Comparison of ENCODE assay signal across 10 mouse cellular contexts in the genomic region with DNA sequence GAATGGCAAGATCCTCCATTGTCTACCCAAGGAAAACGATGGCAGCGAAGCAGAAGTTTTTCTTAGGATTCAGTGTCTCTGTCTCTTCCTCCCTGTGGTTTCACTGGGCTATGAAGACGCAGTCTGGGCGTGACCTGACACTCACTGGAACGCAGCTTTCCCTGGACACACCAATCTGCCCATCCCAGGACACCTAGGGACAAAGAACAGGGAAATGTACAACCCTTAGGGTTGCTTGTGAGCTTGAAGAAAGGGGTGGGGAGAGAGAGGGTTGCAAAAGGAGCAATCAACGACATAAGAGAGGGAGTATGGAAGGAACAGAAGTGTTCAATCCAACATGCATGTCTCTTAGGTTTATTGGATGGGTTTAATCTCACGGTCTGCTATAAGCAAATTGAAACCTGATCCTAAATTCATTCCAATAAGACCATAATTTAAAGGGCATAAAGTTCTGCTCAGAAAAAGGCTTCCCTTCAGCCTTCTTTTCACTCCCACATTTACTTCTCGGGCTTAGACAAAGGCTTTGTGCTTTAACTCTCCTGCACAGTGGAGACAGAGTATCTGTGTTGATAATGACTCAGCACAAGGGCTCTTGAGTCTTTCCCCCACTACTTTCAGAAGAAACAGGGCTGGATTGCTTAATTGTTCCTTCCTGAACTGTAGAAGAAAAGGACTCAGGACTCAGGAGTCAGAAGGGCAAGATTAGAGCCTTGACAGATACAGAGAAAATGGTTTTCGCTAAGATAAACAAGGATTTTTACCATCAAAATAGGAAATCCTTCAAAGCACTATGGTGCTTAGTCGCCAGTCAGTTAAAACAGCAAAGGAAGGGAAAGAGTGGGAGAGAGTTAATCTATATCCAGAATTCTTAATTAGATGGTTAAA.
A peak's percentile ranks its signal among the peaks of the same experiment; 100 is the strongest.
DNase-seq lines count a peak whose midpoint lies in the region; ATAC-seq and TF ChIP-seq lines count a peak whose summit lies in the region.
"Had no signal": no experiment of that assay in that cellular context is flagged by ENCODE, and none has a peak within 500 bp of the region (broad histone marks: within the 10 kb centered on the region; RNA-seq: fewer than 3 reads in every experiment).

No protein-coding gene starts in this region.

- no peak for DNase-seq in heart, adult 11 months
- no peak for DNase-seq in G1E (ENCODE audit: low spot score)
- peak; percentile 78 for DNase-seq in lung, postnatal 36 days
- DNase-seq in cerebellum, adult 9-10 months = no peak
- DNase-seq: spleen, adult 18-20 months had no signal

- H3K27me3 ChIP-seq in heart, embryonic 12.5 days (replicated peaks) = no peaks in the 10 kb centered on the region
- H3K27me3 ChIP-seq in G1E (ENCODE audit: insufficient read depth, low read length) = no peaks in the 10 kb centered on the region
- H3K27me3 ChIP-seq in heart, embryonic 14.5 days (ENCODE audit: control insufficient read depth, insufficient read depth, low read length) = no peaks in the 10 kb centered on the region
- no peaks in the 10 kb centered on the region for H3K27me3 ChIP-seq in hindbrain, embryonic 16.5 days (replicated peaks; ENCODE audit: control insufficient read depth, insufficient read depth, low read length)
- H3K27me3 ChIP-seq: limb, embryonic 13.5 days had no signal

- H3K4me2 ChIP-seq in heart, embryonic 12.5 days = no peak overlapping the region
- no peak overlapping the region for H3K4me2 ChIP-seq in heart, embryonic 14.5 days (ENCODE audit: low read length)
- no peak overlapping the region for H3K4me2 ChIP-seq in hindbrain, embryonic 16.5 days (ENCODE audit: low read length)
- H3K4me2 ChIP-seq: limb, embryonic 13.5 days had no signal

- H3K9me3 ChIP-seq in heart, embryonic 12.5 days (replicated peaks) = peaks cover 4% of the 10 kb centered on the region; the same call in 1 of the 2 replicates
- H3K9me3 ChIP-seq in G1E (replicated peaks) = no peaks in the 10 kb centered on the region
- no peaks in the 10 kb centered on the region for H3K9me3 ChIP-seq in heart, embryonic 14.5 days (ENCODE audit: control insufficient read depth, low read length)
- H3K9me3 ChIP-seq in hindbrain, embryonic 16.5 days (ENCODE audit: control insufficient read depth, low read length) = no peaks in the 10 kb centered on the region
- H3K9me3 ChIP-seq: limb, embryonic 13.5 days had no signal

- peak; percentile 88 for ATAC-seq in heart, embryonic 12.5 days (ENCODE audit: insufficient number of reproducible peaks, low FRiP score)
- peak; percentile 79 for ATAC-seq in G1E (ENCODE audit: extremely low read depth, insufficient number of reproducible peaks, low FRiP score, poor library complexity, severe bottlenecking)
- 0 out of 2 replicates have a peak, but pooled peaks have one; percentile 43 for ATAC-seq in heart, embryonic 14.5 days (ENCODE audit: insufficient number of reproducible peaks, insufficient read depth, low FRiP score, low read depth)
- no peak for ATAC-seq in activated CD4-positive, CD25-positive, alpha-beta regulatory T cell, adult 4 months
- no peak for ATAC-seq in hindbrain, embryonic 16.5 days

- TF ChIP-seq CTCF in G1E (IDR thresholded peaks at IDR 0.05; ENCODE audit: low read depth, low read length) = no peak

- no peaks in the 10 kb centered on the region for H3K36me3 ChIP-seq in heart, embryonic 12.5 days
- H3K36me3 ChIP-seq in G1E (replicated peaks) = no peaks in the 10 kb centered on the region
- no peaks in the 10 kb centered on the region for H3K36me3 ChIP-seq in heart, embryonic 14.5 days (ENCODE audit: control insufficient read depth, insufficient read depth, low read length)
- no peaks in the 10 kb centered on the region for H3K36me3 ChIP-seq in hindbrain, embryonic 16.5 days (ENCODE audit: control insufficient read depth, insufficient read depth, low read length)
- H3K36me3 ChIP-seq: limb, embryonic 13.5 days had no signal

- H3K4me1 ChIP-seq in heart, embryonic 12.5 days (replicated peaks) = peaks cover 15% of the 10 kb centered on the region
- peaks cover 34% of the 10 kb centered on the region for H3K4me1 ChIP-seq in G1E (ENCODE audit: insufficient read depth, low read depth, low read length)
- H3K4me1 ChIP-seq in heart, embryonic 14.5 days (ENCODE audit: control insufficient read depth in 2 of 2, insufficient read depth in 2 of 2, low read length in 2 of 2) = peaks cover 3 to 12% of the 10 kb centered on the region in 2 experiments; a peak in 2 of 4 replicates
- H3K4me1 ChIP-seq in hindbrain, embryonic 16.5 days (ENCODE audit: control insufficient read depth, insufficient read depth, low read depth, low read length) = no peaks in the 10 kb centered on the region
- H3K4me1 ChIP-seq: limb, embryonic 13.5 days had no signal

- WGBS in heart, embryonic 12.5 days = 47% methylated on average over 10 of the region's 10 CpGs
- WGBS in heart, embryonic 14.5 days = 50% methylated on average over 10 of the region's 10 CpGs
- WGBS in hindbrain, embryonic 16.5 days = 54% methylated on average over 10 of the region's 10 CpGs

- H3K27ac ChIP-seq in heart, embryonic 12.5 days (ENCODE audit: poor library complexity, severe bottlenecking) = peak overlapping the region; percentile 50; the same call in 1 of the 2 replicates
- H3K27ac ChIP-seq in heart, embryonic 14.5 days (replicated peaks in 1 of 2; ENCODE audit: control insufficient read depth in 1 of 2, insufficient read depth in 1 of 2, low read depth in 2 of 2, low read length in 2 of 2) = peak overlapping the region; percentile 26 to 55
- H3K27ac ChIP-seq in hindbrain, embryonic 16.5 days (ENCODE audit: low read depth, low read length) = no peak overlapping the region
- H3K27ac ChIP-seq: limb, embryonic 13.5 days had no signal

- H3K4me3 ChIP-seq in heart, embryonic 12.5 days = no peak overlapping the region
- no peak overlapping the region; the same call in 1 of the 2 replicates for H3K4me3 ChIP-seq in G1E (ENCODE audit: low read depth, low read length)
- no peak overlapping the region for H3K4me3 ChIP-seq in heart, embryonic 14.5 days (ENCODE audit: control insufficient read depth in 1 of 2, insufficient read depth in 1 of 2, low read depth in 1 of 2, low read length in 2 of 2)
- H3K4me3 ChIP-seq in hindbrain, embryonic 16.5 days (ENCODE audit: low read length) = no peak overlapping the region
- H3K4me3 ChIP-seq: limb, embryonic 13.5 days had no signal

- no peak overlapping the region for H3K9ac ChIP-seq in heart, embryonic 12.5 days
- no peak overlapping the region for H3K9ac ChIP-seq in heart, embryonic 14.5 days (ENCODE audit: low read length)
- H3K9ac ChIP-seq in hindbrain, embryonic 16.5 days (ENCODE audit: low read depth, low read length) = no peak overlapping the region
- H3K9ac ChIP-seq: limb, embryonic 13.5 days had no signal

Comparison
In these comparisons a context has a peak if more than half of its experiments do, and no peak if none do; other contexts are left out.
1. ATAC-seq: peak in heart, embryonic 12.5 days (single experiment), G1E (single experiment) and heart, embryonic 14.5 days (single experiment); none in activated CD4-positive, CD25-positive, alpha-beta regulatory T cell, adult 4 months (single experiment) and hindbrain, embryonic 16.5 days (single experiment).